Mouse (Mus musculus) neutrophil, adult 5-6 weeks (primary cell): ENCODE data around the gene Msh2. TPM values are rescaled to one million over a fixed set of nuclear protein-coding genes. Genes with fewer than 3 reads are reported as not detected.

Experiments used
- ATAC-seq: fragments of 151-379, 151-347 bp; 2 replicates; pipeline ENCODE4 v1.8.0; 2017; ENCODE audit warnings: mild to moderate bottlenecking, moderate TSS enrichment; ENCODE audit not compliant: insufficient number of reproducible peaks, poor library complexity, low FRiP score, severe bottlenecking; ENCODE audit errors: extremely low read depth
- total RNA-seq: library from RNA; stranded (forward); fragments of 200-1000 nt; gene quantifications from 2 replicates; pipeline ENCODE4 v1.2.3, GENCODE M21; 2017

The Msh2 gene
- total RNA-seq, 1 experiment from 2014 or later = 32.6 TPM

DNA sequence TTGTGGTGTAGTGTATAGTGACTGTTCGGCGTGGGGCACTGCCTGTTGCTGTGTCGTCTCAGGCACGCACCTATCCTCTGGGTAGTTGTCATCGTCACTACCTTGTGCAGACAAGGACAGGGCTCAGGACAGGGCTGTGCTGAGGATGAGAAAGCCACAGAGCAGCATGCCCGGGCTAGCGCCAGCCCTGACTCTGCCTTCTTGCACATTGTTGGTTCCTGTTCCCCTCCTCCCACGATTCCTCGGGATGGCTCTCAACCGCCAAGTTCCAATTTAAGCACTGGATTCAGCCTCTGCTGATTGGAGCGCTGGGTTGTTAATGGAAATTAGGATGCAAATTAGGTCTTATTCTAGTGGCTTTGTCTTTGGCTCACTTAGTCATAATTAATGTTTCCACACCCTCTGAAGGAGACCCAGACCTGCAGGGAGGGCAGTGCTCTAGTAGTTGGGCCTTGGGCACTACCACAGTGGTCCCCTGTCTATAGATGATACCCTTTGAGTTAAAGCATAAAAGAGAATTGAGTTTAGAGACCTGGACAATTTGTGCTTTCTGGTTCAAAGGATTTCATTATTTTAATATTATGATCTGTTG lies 23.8 kb downstream of the Msh2 start:
- no peak for ATAC-seq

DNA sequence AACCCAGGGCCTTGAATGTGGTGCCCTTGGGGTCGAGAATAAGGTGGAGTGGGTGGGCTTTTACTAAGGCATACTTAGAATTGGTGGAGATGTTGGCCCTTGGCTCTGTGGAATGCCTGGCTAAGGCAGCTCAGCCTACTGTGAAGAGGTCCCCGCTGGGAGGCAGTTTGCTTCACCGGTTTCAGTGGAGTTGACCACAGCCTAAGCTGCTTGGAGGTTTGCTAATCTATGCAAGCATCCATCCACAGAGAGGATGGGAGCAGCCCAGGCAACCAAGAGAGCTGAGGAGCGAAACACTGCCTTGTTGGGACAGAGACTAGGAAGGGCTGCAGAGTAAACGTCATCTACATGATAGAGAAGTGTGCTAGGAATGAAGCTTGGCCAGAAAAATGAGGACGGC lies 24.7 kb downstream of the Msh2 start:
- no peak for ATAC-seq

DNA sequence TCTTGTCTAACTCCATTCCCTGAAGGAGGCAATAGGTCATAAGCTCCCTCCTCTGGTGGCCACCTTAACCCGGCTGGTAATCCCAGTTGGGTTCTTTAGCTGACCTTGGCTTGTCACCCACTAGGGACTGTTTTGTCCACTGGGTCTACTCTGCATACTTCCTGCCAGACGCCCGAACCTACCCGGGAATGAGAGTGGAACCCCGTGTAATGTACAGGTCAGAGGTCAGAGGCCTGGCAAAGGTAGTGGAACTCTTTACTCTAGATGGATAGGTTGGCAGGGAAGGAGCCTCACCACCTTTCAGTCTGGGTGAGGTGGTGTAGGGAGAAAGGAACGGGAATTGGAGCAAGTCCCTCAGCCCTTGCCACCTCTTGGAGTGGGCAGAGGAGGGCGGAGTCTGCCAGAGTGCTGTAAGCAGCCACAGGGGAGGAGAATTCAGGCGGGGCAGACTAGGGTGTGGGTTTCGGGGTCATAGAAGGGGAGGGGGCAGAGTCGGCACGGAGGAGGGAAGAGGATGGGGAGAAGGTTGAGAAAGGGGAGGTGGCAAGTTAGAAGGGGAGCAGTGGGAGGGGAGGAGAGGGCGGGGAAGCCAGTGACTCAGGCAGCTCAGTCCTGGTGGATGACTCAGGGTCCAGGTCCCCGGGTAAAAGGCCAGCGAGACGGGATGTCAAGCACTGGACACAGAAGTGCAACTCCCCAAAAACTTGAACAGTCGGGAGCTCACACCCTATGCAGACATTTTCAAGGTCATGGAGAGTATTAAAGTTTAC lies 27.1 kb downstream of the Msh2 start:
- no peak for ATAC-seq

DNA sequence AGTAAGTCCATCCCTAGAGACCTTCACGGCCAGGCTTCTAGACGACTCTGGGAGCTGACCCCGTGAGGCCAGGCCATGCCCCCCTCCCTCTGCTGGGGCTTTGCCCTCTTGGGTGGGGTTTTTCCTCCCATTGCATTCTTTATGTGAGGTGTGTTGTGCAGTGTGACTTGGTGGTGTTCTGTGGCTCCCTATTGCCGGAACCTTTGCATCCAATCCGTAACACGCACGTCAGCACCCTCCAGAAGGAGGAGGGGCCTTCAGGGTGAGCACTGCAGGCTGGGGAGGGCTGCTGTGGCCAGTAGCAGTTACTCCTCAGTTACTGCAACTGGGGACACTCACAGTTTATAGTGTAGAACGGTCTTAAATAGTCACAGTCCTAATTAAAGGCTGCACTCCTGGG lies 28.0 kb downstream of the Msh2 start:
- no peak for ATAC-seq

DNA sequence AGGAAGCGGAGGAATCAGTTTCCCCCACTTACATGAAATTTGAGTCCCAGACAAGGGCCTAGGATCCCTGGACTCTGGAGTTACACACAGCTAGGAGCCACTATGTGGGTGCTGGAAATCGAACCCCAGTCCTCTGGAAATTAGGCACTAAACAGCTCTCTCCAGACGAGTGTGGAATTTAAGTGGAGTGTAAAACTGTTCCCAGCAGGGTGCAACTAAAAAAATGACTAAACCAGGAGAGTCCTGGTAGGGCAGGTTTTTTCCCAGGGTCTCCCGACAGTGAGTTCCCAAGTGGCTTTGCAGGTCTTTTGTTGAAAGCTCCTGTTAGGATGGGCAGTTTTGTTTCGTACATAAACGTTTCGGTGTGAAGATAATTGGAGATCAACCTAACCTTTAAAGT lies 52.6 kb downstream of the Msh2 start:
- ATAC-seq = no peak

DNA sequence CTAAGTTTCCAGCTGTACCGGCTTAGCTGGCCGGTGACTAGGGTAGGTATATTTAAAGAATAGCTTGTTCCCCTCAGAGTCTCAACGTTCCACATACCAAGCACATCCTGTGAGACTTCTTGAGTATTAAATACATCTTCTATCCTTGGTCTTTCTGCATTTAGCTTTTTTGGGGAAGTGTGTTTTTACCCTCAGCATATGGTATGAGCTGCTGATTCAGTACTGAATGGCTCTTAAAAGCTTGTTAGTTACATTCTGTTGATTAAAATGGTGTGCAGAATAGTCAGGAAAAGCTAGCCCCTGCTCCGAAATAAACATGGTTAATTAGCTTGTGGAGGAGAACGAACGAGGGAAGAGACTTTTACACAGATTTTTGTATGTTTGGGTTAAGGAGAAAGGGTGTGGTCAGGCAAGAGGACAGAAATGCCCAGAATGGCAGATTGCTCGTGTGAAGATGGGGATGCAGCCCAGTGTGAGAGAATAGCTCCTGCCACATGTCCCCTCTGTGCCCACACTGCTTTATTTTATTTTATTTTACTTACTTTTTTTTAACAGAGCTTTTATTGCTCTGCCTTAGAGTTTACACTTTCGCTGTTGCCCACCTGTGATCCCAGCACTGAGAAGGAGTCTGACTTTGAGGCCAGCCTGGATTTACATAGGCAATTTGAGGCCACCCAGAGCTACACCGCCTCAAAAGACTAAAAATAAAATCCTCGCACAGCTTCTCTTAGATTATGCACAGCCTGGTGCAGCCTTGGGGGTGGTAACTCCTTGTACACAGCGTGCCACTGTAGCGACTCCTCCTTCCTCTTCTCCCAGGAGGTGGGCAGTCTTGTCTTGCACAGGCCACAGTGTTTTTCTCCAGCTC lies 54.6 kb downstream of the Msh2 start:
- ATAC-seq = no peak

DNA sequence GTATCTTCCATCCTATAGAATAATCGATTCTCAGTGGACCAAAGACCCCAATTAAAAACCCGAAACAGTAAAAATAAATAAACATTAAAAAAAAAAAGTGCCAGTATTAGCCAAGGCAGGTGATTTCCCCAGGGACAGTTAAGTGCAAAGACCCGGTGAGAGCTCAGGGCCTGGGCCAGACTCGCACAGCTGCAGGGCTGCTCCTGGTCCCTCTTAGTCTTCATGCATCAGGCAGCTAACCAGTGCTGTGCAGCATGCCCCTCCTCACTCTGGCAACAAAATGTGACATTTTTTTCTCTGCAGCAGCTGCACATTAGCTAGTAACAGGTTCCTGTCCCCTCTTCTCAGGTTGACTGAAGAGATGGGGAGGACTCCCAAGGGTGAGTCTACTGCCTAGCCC lies 59.8 kb downstream of the Msh2 start:
- no peak for ATAC-seq

DNA sequence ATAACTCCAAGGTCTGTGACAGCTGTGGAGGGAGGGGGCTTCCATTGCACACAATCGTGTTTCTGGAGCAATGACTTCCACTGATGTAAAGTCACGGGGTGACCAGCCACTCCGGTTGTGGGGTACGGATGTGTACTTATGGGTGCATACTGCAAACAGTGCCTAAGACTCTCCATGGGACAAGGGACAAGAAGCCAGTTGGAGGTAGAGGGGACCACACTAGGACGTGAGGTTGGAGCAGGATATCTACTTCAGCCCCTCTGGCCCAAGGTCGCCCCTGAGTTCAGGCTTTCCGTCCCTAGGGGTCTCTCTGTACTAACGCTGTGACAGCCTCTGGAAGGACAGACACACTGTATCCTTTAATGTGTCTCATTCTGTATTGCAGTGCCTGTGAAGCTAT lies 62.3 kb downstream of the Msh2 start:
- ATAC-seq = no peak

DNA sequence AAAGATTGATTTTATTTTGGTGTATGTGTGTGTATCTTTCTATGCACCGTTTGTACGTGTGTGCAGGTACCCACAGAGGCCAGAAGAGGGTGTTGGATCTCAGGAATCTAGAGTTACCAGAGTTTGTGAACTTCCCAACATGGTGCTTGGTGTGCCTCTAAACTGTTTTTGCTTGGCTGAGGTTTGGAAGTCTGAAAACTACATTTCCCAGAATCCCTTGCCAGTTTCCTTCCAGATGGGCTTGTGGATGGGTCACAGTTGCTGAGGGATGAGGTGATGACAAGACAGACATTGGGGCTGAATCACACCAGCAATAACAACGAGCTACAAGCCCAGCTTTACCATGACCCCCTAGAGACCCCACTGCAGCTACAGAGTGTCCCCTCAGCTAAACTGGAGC lies 65.0 kb downstream of the Msh2 start:
- no peak for ATAC-seq

DNA sequence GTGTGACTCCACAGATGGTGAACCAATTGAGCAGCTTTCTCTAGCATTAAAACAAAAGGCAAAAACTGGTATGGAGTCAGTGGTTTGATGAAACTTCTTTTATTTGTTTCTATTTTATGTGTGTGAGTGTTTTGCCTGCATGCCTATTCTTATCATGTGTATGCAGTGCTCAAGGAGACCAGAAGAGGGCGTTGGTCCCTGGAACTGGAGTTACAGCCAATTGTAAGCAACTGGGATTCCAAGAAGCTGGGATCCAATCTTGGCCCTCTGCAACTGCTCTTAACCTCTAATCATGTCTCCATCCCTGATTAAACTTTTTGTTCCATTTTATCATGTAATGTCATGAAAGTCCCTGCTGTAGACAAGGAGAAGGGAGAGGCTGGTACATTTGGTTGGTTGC lies 67.7 kb downstream of the Msh2 start:
- ATAC-seq = no peak

DNA sequence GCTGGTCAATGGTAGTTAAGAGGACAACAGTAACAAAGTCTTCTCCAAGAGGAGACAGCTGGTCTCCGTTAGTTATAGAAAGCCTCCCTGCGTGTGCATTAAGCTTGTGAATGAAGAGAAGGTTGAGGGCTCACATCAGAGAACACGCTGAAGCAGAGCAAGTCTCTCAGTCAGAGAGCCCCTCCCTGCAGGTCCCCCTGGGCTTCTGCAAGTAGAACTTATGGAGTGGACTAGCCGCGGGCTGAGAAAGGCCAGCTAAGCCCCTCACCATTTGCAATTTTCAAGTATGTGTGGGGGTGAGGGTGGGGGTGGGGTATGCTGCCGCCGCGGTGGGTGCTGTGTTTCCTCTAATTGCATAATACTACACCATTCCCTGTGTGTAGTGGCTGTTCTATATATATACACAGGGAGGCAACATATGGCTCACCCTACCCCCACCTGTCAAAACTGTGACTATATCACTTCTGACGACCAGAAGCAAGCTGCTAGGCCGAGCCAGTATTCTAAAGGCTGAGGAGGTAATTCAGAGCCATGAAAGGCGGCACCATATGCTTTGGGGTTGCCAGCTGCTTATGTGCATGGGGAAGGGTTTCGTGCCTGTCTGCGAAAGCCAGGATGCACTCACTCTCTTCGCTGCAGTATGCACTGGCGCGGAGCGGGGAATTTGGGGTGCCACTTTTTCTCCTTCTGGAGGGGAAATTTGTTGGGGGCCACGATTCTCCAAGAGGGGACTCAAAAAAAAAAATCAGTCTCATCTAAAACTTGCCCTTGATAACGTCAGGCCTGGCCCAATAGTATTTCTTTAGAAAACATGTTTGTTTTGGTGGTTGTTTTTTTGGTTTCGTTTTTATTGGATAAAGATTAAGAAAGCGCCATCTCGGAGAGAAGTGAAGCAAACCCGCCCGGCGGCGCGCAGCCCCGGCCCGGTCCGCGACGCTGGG lies 73.1 kb downstream of the Msh2 start:
- no peak for ATAC-seq

DNA sequence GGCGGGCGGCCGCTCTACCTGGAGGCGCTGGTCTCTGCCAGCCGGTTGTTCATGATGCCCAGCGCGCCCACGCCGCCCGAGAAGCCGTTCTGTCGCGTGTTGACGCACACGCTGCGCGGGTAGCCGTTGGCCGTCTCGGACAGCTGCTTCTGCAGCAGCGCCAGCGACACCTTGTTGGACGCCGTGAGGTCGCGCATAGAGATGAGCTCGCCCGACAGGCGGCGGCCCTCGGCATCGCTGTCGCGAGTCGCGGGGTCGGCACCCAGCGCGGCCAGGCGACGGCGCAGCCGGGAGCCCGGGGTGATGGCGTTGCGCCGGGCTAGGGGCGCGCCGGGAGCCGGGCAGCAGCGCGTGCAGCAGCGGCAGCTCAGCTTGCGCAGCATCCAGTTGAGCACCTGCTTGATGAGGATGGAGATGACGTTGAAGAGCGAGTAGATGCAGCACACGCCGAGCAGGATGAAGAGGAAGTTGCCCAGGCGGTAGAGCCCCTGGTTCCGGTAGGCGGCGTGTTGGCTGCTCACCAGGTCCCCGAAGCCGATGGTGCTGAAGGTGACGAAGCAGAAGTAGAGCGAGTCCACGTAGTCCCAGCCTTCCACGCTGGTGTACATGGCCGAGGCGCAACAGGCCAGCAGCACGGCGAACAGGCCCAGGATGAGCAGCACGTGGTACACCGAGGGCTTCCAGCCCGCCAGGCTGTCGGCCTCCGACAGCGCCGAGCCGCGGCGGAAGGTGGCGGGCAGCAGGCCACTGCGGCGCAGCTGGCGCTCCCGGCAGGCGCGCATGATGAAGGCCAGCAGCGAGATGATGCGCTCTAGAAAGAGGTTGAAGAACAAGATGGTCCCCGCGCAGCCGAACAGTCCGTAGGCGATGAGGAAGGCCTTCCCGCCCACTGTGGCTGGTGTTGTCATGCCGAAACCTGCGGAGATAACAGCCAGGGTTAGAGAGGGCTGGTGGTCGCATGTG lies 74.1 kb downstream of the Msh2 start:
- no peak for ATAC-seq

DNA sequence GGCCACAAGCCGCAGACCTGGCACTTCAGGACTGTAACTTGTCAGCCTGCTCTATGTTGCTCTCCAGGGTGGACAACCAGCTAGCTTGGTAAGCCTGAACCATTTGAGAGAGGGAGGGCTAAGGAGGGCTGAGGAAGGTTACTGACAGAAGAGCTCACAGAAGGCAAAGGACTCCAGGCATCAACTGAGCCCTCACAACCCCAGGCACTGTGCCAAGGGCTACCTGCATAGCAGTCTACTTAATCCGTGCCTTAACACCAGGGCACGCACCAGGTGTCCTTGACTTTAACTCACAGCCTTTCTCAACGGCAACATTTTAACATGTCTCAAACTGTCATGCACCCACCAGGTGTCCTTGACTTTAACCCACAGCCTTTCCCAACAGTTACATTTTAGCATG lies 88.2 kb downstream of the Msh2 start:
- no peak for ATAC-seq

DNA sequence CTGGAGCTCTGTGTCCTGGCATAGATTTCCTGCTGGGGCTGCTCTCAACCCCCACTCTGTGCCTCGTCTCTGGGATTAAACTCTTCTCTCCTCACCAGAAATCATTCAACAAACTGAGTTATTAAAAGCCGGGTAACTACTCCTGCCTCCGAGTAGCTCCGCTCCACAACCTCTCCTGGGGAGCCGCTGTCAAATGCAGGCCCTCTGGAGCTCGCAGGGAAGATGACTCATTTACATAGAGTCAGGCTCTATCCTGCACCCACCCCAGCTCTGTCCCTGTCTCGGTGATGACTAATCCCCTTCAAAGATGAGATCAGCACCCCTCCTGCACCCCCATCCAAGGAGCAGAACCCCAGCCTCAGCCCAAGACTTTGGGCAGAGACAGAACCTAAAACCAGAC lies 91.0 kb downstream of the Msh2 start:
- ATAC-seq = no peak

DNA sequence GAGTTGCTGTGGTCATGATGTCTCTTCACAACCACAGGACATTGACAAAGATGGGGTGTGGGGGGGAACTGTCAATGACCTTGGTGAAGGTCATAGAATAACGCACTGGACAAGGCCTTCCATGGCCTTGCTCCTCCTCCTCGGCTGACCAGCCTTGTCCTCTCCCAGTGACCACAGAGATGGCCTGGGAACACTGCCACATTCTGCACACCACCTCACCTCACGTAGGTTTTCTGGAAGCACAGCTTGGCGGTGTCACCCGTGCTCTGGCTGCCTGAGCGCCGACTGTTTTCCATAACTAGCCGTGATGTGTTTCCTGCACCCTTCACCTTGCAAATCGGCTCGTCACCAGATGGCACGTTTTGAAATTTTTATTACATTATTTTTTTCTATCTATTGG lies 92.9 kb downstream of the Msh2 start:
- no peak for ATAC-seq

DNA sequence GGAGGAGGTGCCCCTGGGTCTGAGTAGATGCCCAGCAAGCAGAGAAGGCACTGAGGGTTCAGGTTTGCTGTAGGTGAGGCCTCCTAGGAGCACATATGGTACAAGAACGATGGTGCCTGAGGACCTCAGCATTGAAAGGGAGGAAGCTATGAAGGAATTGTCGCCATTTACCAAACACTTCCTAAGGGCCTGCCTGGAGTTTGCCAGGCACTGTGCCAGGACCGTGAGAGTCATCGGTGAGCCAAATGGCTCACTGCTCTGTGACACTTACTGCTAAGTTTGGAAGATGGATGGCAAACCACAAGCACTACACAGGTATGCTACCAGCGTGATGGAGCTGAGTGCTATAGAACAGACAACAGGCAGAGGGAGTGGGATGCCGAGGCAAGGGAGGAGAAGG lies 94.8 kb downstream of the Msh2 start:
- ATAC-seq = no peak

DNA sequence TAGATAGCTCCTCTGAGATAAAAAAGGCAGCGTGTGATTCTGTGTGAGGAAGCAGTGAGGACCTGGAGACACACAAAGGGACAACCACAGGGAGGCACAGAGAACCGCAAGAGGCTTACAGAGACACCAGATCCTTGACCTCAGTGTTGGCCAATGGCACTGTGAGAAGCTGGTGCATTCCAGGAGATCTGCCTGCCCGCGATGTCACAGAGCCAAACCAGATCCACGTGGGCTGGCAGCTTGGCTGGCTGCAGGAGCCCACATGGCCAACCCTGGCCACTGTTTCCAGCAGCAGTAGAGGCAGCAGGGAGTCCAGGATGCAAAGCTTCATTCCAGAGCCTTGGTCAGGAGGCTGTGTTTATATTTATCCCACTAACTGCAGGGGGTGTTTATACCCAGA lies 98.6 kb downstream of the Msh2 start:
- no peak for ATAC-seq

DNA sequence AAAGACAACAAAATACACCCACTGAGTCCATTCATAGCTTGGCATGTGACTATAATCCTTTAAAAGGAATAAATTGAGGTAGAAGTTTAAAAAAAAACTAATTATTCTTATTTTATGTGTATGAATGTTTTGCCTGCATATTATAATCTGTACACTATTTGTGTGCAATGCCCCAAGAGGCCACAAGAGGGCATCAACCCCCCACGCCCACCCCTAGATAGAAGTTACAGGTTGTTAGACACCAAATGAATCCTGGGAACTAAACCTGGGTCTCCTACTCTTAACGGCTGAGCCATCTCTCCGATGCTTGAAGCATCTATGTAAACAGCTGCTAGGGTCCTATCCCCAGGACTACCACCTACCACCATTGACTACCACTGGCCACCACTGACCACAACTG lies 101.0 kb downstream of the Msh2 start:
- no peak for ATAC-seq
